Mouse (Mus musculus): ENCODE measurements at regions not wholly inside any gene's neighbourhood (a gene's known extent, or its start where the extent isn't known, plus 50 kb on each side); places are given as distances from the start of the nearest gene placed in this dataset.

- no peak for DNase-seq (ENCODE audit: low read depth, low spot score)
- 75% methylated on average over 9 of the region's 9 CpGs for WGBS
Measured at GRCm38 (mm10) chr13:57291737-57292490, 396.1 kb upstream of the Trpc7 start.

GRCm38 (mm10) chr13:57286168-57286567, 390.4 kb upstream of the Trpc7 start:
- 87% methylated on average over 2 of the region's 2 CpGs for WGBS
- DNase-seq (ENCODE audit: low read depth, low spot score) = no peak

DNA sequence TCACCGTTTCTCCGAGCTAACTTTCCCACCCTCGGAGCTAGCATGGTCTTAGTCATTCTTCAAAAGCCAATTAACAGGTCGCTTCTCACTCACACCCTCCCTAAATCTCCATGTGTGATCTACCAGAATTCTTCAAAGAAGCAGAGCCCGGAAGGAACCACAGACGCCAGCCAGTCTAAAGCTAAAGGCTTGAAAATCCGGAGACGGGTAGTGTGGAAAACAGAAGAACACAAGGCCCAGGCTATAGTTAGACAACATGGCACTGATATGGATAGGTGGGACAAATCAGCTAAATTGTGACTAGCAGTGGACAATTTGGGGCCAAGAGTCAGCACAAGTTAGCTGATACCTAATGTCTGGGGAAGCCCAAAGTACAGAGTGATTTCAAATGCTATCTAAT, 387.0 kb upstream of the Trpc7 start:
- DNase-seq (ENCODE audit: low read depth, low spot score) = no peak
- WGBS = 46% methylated on average over 8 of the region's 8 CpGs

GRCm38 (mm10) chr13:57281941-57282710, 386.3 kb upstream of the Trpc7 start:
- DNase-seq (ENCODE audit: low read depth, low spot score) = no peak
- WGBS = 38% methylated on average over 24 of the region's 24 CpGs

DNA sequence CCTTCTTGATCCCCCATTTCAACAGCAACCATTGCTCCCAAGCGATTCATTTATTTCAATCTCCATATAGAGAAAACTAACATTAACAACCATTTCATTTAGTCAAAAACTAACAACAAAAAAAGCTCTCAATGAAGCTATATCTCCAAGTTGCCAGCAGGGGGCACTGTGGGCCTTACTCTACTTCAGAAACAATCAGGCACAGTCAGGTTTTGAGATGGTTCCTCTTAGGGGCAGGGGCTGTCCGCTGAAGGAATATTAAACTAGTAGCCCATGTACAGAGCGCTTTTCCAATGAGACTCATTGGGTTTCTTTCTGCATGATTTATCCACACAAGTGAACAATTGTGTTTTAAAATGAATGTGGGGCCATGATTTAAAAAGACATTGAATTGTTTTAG, 385.7 kb upstream of the Trpc7 start:
- WGBS = 36% methylated on average over 3 of the region's 3 CpGs
- no peak for DNase-seq (ENCODE audit: low read depth, low spot score)

DNA sequence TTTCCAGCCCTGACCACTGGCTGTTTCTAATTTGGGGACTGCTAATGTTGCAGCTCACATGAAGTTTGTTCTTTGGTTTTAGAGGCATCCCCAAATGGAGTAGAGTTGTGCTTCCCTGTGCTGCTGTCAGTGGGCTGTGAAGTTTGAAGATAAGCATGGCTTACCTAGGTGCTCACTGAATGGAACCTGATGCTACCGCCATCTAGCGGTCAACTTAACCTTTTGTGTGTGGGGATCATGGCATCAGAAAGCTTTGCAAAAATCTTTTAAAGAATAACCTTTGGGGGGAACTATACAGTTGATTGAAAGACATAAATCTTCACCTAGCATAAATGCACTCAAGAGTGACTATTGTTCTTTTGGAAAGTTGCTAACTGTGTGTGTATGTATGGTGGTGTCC, 382.8 kb upstream of the Trpc7 start:
- 12% methylated on average over 2 of the region's 2 CpGs for WGBS

DNA sequence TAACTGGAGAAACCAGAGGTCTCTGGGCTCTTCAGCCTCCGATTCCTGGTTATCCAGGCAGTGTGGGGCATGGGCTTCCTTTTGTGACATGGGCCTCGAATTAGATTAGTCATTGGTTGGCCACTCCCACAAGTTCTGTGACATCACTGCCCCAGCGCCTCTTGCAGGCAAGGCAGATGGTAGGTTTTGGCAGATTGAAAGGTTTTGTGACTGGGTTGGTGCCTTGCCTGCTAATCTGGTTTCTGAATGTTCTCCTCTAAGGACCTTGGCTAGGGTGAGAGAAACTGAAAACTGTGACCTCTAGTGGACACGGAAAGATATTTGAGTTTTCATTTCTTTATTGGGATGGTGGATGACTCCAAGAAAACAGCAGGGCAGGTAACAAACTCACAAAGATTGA, 381.3 kb upstream of the Trpc7 start:
- 38% methylated on average over 4 of the region's 4 CpGs for WGBS
- DNase-seq (ENCODE audit: low read depth, low spot score) = no peak

More for the DNA sequence above, 382.8 kb upstream of the Trpc7 start:
- no peak for DNase-seq (ENCODE audit: low read depth, low spot score)

DNA sequence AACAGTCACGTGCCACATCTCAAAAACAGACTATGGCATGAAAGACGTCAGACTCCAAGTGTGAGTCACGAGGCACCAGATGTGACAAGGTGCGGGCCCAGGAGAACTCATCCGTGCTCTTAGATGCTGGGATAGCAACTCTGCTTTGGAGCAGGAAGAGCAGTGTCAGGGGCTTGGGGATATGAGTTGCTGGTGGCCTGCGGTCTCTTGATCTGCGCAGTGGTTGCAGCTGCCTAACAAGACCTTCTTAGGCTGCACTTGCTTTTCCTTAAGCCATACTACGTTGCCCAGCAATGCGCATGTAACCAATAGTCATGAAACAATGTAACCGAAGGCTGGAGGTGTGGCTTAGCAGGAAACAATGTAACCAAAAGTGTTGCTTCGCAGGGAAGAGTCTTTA, 380.1 kb upstream of the Trpc7 start:
- WGBS = 81% methylated on average over 11 of the region's 11 CpGs
- DNase-seq (ENCODE audit: low read depth, low spot score) = no peak

DNA sequence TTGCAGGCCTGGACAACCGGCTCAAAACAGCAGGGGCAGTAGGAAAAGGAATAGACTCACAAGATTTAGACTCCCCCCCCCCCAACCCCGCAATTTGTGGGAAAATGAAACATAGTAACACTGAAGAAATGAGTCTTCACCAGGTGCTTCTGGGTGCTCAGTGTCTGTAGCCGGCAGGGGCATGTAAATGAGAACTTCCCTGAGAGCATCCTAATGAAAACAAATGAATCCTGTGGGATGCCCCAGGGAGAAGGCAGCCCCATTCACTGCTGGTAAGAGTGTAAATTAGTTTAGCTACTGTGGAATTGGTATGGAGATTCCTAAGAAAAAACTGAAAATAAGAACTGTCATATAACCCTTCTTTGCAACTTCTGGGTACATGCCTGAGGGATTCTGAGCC, 377.8 kb upstream of the Trpc7 start:
- WGBS = 39% methylated on average over 3 of the region's 3 CpGs
- DNase-seq (ENCODE audit: low read depth, low spot score) = no peak

- 9% methylated on average over 8 of the region's 8 CpGs for WGBS
- peak; percentile 11 for DNase-seq (ENCODE audit: low read depth, low spot score)
Measured at GRCm38 (mm10) chr13:57269614-57270013, 373.8 kb upstream of the Trpc7 start.

DNA sequence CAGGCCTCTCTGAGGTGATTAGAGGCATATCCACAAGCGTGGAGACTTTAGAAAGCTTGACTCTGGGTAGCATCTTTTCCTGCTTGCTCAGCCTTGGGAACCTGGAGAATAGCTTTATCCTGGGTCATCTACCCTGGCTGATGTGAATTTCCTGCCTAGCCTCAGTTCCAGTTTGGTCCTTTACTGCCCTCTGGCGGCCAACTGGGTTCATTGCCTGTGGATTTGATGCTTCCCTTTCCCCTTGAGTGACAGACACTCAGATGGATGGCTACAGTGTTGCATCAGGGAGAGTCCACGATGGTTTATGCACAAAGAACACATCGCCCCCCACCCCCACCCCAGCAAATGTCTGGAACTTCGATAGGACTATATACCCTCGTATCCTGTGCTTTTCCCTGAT, 364.1 kb upstream of the Trpc7 start:
- 6% methylated on average over 6 of the region's 6 CpGs for WGBS
- peak; percentile 21 for DNase-seq (ENCODE audit: low read depth, low spot score)

DNA sequence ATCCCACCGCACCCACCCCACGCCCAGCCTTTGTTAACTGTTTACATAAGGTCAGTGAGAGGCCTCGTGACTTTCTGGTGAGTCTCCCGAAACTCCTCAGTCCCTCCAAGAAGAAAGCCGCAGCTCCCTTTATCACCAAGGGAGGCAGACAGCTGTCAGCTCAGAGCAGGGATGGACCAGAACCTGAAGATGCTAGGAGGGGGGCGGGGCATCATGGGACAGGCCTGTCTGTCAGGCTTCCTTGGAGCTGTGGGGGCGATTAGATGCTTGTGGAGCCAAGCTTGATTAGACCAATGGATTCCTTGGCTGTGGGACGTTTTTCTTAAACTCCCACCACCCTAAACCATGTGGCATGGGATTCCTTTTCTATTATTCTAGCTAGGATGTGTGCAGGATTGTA, 363.7 kb upstream of the Trpc7 start:
- 44% methylated on average over 8 of the region's 8 CpGs for WGBS
- DNase-seq (ENCODE audit: low read depth, low spot score) = no peak

- WGBS = 82% methylated on average over 11 of the region's 11 CpGs
- DNase-seq (ENCODE audit: low read depth, low spot score) = no peak
Measured at GRCm38 (mm10) chr13:57255920-57256319, 360.1 kb upstream of the Trpc7 start.

- 81% methylated on average over 5 of the region's 5 CpGs for WGBS
- DNase-seq (ENCODE audit: low read depth, low spot score) = no peak
Measured at GRCm38 (mm10) chr13:57249851-57250250, 354.1 kb upstream of the Trpc7 start.

GRCm38 (mm10) chr13:57249401-57249800, 353.6 kb upstream of the Trpc7 start:
- 84% methylated on average over 4 of the region's 4 CpGs for WGBS
- no peak for DNase-seq (ENCODE audit: low read depth, low spot score)

- 30% methylated on average over 18 of the region's 18 CpGs for WGBS
- no peak for DNase-seq (ENCODE audit: low read depth, low spot score)
Measured at GRCm38 (mm10) chr13:57246238-57246963, 350.6 kb upstream of the Trpc7 start.

DNA sequence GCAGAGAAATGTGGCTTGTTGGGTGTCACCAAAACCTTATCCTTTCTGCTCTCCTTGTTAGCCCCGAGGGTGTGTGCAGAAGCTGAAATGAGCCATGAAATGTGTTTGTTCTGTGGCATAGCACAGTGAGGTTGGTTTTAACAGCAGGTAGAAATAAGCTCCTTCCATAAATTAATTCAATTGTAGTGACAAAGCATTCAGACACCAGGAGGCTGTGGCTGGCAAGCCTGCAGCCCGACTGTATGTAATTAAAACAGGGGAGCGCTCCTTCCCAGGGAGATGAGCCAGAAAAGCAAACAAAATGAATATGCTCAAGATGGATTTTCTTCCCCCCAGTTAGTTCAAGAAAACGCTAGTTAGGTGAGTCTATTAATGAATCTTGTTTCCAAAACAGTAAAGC, 341.1 kb upstream of the Trpc7 start:
- 15% methylated on average over 4 of the region's 4 CpGs for WGBS
- no peak for DNase-seq (ENCODE audit: low read depth, low spot score)

DNA sequence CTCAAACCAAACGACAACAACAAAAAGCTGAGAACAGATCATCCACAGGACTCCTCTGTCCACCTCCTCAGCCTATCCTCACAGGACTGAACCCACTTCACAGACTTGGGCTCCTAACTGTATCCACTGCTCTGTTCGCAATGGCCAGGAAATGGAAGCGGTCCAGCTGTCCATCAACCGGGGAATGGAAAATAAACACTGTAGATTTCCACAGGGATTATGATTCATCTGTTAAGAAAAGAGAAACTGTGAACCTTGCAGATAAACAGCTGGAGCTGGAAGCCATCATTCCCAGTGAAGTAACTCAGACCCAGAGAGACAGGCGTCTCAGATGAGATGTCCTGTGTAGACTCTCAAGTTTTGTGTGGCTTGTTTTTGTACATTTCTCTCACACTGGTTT, 340.4 kb upstream of the Trpc7 start:
- 65% methylated on average over 5 of the region's 5 CpGs for WGBS
- DNase-seq (ENCODE audit: low read depth, low spot score) = no peak

DNA sequence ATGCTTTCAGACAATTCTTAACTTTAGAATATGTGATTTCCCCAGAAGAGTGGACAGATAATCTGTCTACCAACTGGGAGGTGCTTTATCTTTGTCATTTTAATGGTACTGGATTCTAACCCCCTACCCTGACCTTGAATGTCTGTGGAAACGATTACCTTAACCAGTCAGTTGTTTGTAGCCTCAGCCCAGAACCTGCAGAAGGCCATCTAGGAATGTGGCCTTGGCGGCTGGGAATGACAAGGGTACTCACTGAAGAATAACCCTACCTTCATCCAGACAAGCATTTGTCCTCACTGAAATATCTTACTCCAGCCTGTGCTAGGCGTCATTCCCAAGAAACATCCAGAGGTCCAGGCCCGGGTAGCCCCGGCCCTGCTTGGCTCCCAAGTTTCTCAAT, 337.1 kb upstream of the Trpc7 start:
- WGBS = 74% methylated on average over 5 of the region's 5 CpGs
- no peak for DNase-seq (ENCODE audit: low read depth, low spot score)

DNA sequence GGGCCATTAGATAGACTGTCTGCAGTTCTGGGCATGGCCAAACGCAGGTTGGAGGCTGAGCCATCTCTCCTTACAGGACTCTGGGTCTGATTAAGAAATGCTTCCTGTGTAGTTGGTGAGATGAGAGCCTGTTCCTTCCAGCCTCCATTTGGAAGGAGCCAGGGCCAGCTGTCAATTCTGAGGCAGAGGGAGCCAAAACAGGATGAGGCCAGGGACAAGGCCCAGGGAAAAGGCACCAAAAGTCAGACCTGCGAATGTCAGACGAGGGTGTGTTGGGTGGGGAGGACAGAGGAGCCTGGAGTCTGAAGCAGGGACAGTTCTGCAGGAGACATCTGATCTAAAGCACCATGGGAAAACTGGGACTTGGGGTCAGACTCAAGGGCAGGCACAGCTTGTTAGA, 335.9 kb upstream of the Trpc7 start:
- 51% methylated on average over 3 of the region's 3 CpGs for WGBS
- DNase-seq (ENCODE audit: low read depth, low spot score) = no peak

DNA sequence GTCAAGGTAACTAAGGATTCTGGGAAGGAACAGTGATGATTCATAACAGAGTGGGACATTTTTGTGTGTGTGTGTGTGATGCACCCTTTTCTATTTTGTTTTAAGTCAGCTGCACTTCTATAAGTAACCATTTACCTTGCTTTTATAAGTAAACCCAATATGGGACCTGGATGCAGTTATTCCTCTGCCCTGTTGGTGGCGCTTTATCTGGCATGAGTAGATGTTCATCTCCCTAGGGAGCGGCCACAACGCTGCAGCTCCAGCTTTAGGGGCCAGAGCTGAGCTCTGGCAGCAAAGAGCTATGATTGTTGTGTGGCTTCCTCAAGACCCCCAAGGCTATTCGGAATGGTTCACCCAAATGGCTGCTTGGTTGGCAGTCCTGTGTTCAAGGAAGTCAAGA, 334.5 kb upstream of the Trpc7 start:
- 60% methylated on average over 4 of the region's 4 CpGs for WGBS
- no peak for DNase-seq (ENCODE audit: low read depth, low spot score)

Measured in large intestine, adult 2 months (tissue).